Mouse (Mus musculus) bone marrow macrophage, adult 2 months (primary cell): ENCODE data around the gene Art2b. TPM values are rescaled to one million over a fixed set of nuclear protein-coding genes. Genes with fewer than 3 reads are reported as not detected.
"Not testable (repeated sequence)": the region's sequence is repeated elsewhere in the genome, so short reads cannot be mapped to it uniquely, and the experiment has no call there.

Source experiments
- H3K27ac ChIP-seq: 2 replicates; pipeline ENCODE4 v1.5.1; 2012; ENCODE audit warnings: low read depth, low read length; ENCODE audit not compliant: insufficient read depth
- H3K4me1 ChIP-seq: 2 replicates; pipeline ENCODE4 v1.6.1; 2012; ENCODE audit warnings: low read length; ENCODE audit not compliant: control insufficient read depth, insufficient read depth
- H3K4me3 ChIP-seq: 2 replicates; pipeline ENCODE4 v1.5.1; 2012; ENCODE audit warnings: mild to moderate bottlenecking, low read length, moderate library complexity; ENCODE audit not compliant: insufficient read depth
- CTCF ChIP-seq: IDR thresholded peaks from 2 replicates; pipeline ENCODE4 v1.5.1; 2012; ENCODE audit warnings: low read depth, mild to moderate bottlenecking, low read length, moderate library complexity
- POLR2A ChIP-seq: IDR thresholded peaks from 2 replicates; pipeline ENCODE4 v1.6.1; 2012; ENCODE audit warnings: mild to moderate bottlenecking, low read depth, low read length, borderline replicate concordance
- polyA plus RNA-seq: library from polyadenylated mRNA; stranded (reverse); fragments of >200 nt; gene quantifications from 2 replicates; pipeline ENCODE4 v1.2.4, GENCODE M21; 2012; ENCODE audit not compliant: missing spikeins, insufficient read depth, insufficient read length

The Art2b gene
- polyA plus RNA-seq, 1 experiment: not detected

DNA sequence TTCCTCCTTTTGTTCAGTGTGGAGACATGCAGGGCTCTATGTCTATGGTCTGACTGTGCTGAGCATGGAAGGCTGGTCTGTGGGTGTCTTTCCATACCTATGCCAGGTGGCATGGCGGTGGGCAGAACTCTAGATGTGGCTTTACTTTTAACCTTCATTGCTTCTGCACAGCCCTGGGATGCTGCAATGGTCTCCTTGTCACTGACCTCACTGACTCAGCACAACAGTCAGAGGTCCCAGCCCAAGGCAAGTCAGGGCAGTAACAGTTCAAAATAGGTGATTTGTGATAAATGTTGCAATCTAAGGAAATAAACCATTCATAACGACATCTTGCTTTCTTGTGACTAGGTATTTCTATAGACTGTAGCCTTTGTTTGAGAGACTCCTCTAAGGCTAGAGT, 21.3 kb downstream of the Art2b start:
- TF ChIP-seq POLR2A (no peak), CTCF (no peak)
- no peak overlapping the region for H3K4me3 ChIP-seq

DNA sequence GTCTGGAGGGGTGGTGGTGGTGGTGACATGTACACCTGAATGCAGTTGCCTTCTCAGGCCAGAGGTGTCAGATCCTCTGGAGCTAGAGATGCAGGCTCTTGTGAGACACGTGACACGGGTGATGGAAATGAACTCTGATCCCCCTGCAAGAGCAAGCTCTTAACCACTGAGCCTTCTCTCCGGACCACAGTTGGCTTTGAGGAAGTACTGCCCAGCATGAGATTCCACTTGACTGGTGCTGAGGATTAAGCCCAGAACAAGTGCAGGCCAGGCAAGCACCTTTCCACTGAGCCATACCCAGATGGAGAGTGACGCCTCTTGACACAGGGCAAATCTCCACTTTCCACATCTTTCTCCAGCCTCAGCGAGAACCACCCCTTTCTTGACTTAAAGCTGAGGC, 26.0 kb downstream of the Art2b start:
- not testable (repeated sequence) for H3K4me1 ChIP-seq, H3K4me3 ChIP-seq, H3K27ac ChIP-seq

More for the DNA sequence above, 21.3 kb downstream of the Art2b start:
- Histone ChIP-seq H3K27ac (no peak overlapping the region), H3K4me1 (no peaks in the 10 kb centered on the region)

DNA sequence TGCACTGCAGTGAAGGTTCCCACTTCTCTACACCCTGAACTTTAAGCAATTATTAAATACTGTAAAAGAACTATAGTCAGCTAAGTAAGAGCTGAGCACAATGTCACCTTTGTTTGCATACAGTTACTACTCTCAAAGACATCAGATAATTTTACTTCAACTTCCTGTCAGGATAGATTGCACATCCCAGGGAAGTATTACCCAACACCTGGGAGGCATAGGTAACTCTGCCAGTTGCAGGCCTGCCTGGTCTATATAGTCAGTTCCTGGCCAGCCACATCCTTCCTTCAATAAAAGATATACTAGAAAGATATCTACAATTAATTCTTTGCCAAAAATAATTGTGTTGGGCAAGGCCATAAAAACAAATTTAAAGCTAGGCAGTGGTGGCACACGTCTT, 28.0 kb downstream of the Art2b start:
- TF ChIP-seq POLR2A (no peak), CTCF (no peak)
- H3K4me3 ChIP-seq: no peak overlapping the region
- peaks cover 2% of the 10 kb centered on the region; the same call in 1 of the 2 replicates for H3K4me1 ChIP-seq
- H3K27ac ChIP-seq: no peak overlapping the region

DNA sequence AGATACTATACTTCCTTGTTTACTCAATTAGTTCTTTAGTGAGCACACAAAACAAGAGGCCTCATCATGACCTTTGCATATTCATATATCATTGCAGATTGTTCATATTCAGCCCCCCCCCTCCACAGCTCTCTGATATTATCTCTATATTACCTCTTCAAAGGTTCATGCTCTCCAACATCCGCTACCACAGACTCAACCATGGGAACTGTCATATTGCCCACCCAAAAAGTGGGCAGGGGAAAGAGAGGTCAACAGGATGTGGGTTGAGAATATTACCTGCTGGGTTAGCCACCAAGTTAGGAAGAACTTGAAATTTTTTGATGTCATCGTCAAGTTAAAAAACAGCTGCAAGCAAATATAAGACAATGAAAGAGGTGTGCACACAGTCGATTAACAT, 29.9 kb downstream of the Art2b start:
- not testable (repeated sequence) for H3K4me3 ChIP-seq, H3K27ac ChIP-seq
- H3K4me1 ChIP-seq: peaks cover 15% of the 10 kb centered on the region

DNA sequence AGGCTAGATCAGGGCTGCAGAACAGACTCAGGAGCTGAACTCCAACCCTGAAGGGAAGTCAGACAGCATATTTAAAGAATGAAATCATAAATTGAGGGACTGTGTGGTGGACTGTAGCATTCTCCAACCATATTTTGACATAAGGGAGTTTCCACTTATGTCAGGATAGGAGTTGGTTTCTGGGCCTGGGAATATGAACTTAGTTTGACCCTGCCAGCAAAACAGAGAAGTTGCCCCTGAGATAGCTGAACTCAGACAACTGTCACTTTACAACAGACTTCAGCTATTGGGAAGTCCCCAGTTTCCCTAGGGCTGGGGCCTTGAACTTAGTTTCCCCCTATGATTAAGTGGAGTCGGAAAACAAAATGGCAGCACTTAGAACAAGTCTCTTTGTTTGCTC, 33.9 kb downstream of the Art2b start:
- 0 out of 2 replicates have a peak overlapping the region, but pooled peaks have one; percentile 0 for H3K27ac ChIP-seq
- TF ChIP-seq POLR2A: no peak
- H3K4me3 ChIP-seq: no peak overlapping the region
- H3K4me1 ChIP-seq: peaks cover 37% of the 10 kb centered on the region

DNA sequence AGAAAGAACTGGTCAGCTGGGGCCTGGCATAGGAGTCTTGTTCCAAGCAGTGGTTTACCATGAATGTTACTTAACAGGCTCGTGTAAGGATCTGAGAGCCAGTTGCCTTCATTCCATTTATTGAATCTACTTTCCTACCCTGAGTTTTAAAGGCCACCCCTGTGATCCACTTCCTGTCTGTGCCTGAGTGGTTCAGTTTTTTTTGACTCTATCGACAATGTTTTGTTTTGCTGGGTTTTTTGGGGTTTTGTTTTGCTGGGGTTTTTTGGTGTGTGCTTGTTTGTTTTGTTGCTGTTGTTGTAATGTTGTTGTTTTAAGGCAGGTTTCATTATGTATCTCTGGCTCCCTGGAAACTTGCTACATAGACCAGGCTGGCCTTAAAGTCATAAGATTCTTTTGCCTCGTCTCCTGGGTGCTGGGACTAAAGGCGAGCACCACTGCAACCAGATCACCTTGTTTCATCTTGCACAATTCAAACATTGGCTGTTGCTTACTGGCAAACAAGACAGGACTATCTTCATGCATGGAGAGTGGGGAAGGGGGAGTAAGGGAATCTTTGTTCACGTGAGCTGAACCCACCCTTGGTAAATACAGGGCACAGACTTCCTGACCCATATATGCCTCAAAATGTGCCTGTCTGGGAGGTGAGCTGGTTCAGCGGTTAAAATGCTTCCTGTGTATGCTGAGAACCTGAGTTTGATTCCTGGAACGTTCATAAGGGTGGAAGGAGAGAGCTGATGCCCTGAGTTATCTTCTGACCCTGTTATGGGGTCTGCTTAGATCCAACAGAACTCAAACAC, 34.5 kb downstream of the Art2b start:
- TF ChIP-seq CTCF: no peak
- no peak for TF ChIP-seq POLR2A
- no peak overlapping the region for H3K4me3 ChIP-seq
- H3K27ac ChIP-seq: 0 out of 2 replicates have a peak overlapping the region, but pooled peaks have one; percentile 0
- peaks cover 37% of the 10 kb centered on the region for H3K4me1 ChIP-seq

DNA sequence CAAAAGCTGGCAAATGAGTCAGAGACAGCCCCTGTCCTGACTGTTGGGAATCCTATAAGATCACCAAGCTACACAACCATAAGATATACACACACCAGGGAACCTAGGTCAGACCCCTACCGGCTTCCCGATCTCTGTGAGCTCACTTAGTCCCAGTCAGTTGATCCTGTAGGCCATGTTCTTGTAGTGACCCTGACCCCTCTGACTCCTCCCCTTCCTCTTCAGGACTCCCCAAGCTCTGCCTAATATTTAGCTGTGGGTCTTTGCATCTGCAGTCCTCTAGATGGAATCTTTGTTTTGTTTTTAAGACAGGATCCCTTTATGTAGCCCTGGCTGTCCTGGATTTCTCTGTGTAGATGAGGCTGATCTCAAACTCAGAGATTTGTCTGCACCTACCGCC, 36.1 kb downstream of the Art2b start:
- Histone ChIP-seq H3K27ac (no peak overlapping the region), H3K4me1 (peaks cover 37% of the 10 kb centered on the region), H3K4me3 (no peak overlapping the region)
- TF ChIP-seq CTCF (no peak), POLR2A (no peak)

DNA sequence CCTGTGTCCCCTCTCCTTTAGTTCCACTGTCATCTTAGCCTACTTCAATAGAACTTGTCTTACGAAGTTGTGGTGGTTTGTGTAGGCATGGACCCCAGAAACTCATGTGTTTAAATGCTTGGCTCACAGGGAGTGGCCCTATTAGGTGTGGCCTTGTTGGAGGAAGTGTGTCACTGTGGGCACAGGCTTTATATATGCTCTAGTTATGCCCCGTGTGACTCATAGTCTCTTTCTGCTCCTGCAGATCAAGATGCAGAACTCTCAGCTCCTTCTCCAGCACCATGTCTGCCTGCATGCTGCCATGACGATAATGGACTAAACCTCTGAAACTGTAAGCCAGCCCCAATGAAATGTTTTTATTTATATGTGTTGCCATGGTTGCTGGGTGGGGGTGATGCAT, 37.7 kb downstream of the Art2b start:
- no peak overlapping the region for H3K27ac ChIP-seq
- no peak for TF ChIP-seq CTCF
- no peak for TF ChIP-seq POLR2A
- H3K4me1 ChIP-seq: peaks cover 35% of the 10 kb centered on the region
- no peak overlapping the region for H3K4me3 ChIP-seq

DNA sequence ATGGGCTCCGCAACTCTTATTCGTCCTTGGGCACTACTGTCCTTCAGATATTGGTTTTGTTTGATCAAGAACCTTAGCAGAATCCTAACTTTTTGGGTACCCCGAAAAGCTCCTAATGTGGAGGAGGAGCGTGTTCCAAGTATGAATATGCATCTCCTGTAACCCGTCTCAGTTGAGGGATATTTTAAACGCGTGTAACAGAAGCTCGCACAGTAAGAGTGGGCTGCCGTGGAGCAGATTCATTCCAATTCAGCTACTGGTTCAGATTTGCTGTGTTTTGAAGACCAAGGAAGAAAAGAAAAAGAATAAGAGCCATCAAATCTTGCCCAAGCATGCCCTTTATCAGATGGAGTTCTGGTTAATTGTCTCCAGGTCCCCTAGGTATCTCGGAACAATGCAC, 43.7 kb downstream of the Art2b start:
- no peak overlapping the region for H3K4me3 ChIP-seq
- peaks cover 16% of the 10 kb centered on the region for H3K4me1 ChIP-seq
- no peak overlapping the region for H3K27ac ChIP-seq
- TF ChIP-seq POLR2A (no peak), CTCF (no peak)

DNA sequence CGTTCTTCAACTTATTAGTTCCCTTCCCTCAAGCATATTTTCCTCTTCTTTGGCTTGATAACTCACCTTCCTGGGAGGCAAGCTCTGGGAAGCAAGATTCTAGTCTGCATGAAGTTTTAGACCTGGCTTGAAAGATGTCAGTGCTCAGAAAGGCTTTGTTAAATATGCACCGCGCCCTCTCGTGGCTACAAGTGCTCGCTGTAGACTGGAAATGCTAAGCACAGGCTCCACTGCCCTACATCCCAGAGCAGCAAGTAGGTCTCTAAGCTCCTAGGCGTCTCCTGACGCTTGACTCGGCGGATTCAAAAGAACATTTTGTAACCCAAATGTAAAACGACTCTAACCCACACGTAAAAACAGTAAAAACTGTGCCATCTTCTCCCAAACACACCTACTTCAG, 44.3 kb downstream of the Art2b start:
- no peak overlapping the region for H3K27ac ChIP-seq
- peaks cover 16% of the 10 kb centered on the region for H3K4me1 ChIP-seq
- TF ChIP-seq POLR2A (no peak), CTCF (peak; percentile 63)
- H3K4me3 ChIP-seq: no peak overlapping the region

DNA sequence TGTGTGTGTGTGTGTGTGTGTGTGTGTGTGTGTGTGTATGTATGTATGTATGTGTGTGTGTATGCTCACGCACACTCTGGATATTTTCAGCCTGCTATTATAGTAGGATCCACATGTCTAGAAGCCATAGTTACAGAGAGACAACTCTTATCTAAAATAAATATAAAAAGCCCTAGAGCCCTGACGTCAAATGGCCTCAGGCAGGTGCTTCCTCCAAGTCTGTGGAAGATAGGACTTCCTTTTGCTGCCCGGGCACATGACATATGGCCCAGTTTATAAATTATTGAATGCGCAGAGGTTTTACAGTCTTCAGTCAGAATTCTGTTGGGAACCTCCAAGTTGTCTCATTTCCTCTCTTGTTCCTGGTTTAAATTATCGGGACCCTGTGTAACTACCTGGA, 44.7 kb downstream of the Art2b start:
- TF ChIP-seq POLR2A: no peak
- no peak for TF ChIP-seq CTCF
- H3K4me3 ChIP-seq: no peak overlapping the region
- no peak overlapping the region for H3K27ac ChIP-seq
- peaks cover 16% of the 10 kb centered on the region for H3K4me1 ChIP-seq

DNA sequence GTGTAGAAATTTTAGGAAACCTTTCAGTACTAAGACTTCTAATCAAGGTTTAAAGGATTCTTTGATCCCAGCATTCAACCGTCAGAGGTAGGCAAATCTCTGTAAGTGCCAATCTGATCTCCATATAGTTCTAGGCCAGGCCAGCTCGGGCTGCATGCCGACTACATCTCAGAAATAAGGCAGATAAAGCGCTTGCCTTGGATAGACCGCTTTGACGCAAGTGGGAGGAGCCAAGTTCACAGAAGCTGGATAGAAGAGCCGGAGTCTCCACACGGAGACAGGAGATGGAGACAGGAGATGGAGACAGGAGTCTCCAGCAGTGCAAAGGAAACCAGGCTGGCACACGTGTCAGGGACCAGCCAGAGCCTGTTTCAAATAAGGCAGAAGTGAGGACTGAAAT, 45.6 kb downstream of the Art2b start:
- TF ChIP-seq POLR2A (no peak), CTCF (no peak)
- Histone ChIP-seq H3K4me3 (no peak overlapping the region), H3K4me1 (peaks cover 16% of the 10 kb centered on the region), H3K27ac (no peak overlapping the region)
